Mouse (Mus musculus): ENCODE results near the gene Gamt. TPM values are rescaled to one million over a fixed set of nuclear protein-coding genes. Genes with fewer than 3 reads are reported as not detected.
"Not testable (repeated sequence)": the region's sequence is repeated elsewhere in the genome, so short reads cannot be mapped to it uniquely, and the experiment has no call there.

The Gamt gene
- polyA plus RNA-seq, 1 experiment from 2014 or later: 30.7 TPM

DNA sequence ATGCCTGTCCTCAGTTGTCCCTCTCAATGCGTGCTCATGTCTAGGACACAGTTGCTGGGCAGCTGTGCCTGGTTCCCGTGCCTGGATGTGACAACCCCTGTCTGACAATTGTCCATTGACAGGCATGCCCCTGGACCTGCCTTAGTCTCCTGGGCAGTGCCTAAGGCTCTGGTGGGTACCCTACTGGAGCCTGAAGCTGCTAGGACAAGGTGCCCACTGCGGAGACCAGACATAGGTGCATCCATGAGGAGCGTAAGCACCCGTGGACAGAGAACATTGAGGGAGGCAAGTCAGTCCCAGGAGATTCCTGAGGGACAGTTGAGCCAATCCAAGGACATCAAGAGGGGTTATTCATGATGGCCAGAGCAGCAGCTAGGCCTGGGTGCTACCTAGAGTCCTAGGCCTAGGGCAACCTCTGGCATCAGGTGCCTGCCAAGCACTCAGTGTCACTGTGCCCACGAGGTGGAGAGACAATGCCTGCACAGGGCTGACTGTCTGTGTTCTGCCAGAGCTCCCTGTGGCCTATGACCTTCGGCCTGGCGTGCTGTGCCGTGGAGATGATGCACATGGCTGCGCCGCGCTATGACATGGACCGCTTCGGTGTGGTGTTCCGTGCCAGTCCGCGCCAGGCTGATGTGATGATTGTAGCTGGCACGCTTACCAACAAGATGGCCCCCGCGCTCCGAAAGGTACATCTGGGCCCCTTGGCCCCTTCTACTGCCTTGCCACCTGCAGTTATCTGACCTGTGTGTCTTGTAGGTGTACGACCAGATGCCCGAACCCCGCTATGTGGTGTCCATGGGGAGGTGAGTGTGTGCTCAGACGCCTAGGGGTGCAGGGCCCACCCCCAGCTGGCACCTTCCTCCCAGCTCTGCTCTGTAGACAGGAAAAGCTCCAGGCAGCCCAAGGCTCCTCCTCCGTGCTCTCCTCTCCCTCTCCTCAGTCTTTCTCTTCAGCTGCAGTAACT, 6.2 kb downstream of the Gamt start:
- 95% methylated on average over 26 of the region's 26 CpGs for WGBS
- no peak overlapping the region for H3K27ac ChIP-seq
- ATAC-seq (ENCODE audit: insufficient number of reproducible peaks, insufficient read depth, low FRiP score, low TSS enrichment, low read depth): no peak
- no peak overlapping the region for H3K4me3 ChIP-seq (replicated peaks)
- H3K9ac ChIP-seq (replicated peaks): no peak overlapping the region
- peaks cover 64% of the 10 kb centered on the region for H3K36me3 ChIP-seq
- no peak overlapping the region for H3K4me2 ChIP-seq
- H3K4me1 ChIP-seq (replicated peaks): peaks cover 16% of the 10 kb centered on the region
- H3K9me3 ChIP-seq: no peaks in the 10 kb centered on the region
- H3K27me3 ChIP-seq: no peaks in the 10 kb centered on the region

GRCm38 (mm10) chr10:80253551-80253950, 7.3 kb downstream of the Gamt start:
- H3K36me3 ChIP-seq: peaks cover 56% of the 10 kb centered on the region
- no peak overlapping the region for H3K9ac ChIP-seq (replicated peaks)
- no peak overlapping the region for H3K4me2 ChIP-seq
- H3K4me1 ChIP-seq (replicated peaks): peaks cover 10% of the 10 kb centered on the region; the same call in 1 of the 2 replicates
- 88% methylated on average over 6 of the region's 6 CpGs for WGBS
- no peaks in the 10 kb centered on the region for H3K9me3 ChIP-seq
- 0 out of 2 replicates have a peak overlapping the region, but pooled peaks have one; percentile 2 for H3K4me3 ChIP-seq (replicated peaks)
- H3K27ac ChIP-seq: no peak overlapping the region
- ATAC-seq (ENCODE audit: insufficient number of reproducible peaks, insufficient read depth, low FRiP score, low TSS enrichment, low read depth): no peak
- H3K27me3 ChIP-seq: no peaks in the 10 kb centered on the region

DNA sequence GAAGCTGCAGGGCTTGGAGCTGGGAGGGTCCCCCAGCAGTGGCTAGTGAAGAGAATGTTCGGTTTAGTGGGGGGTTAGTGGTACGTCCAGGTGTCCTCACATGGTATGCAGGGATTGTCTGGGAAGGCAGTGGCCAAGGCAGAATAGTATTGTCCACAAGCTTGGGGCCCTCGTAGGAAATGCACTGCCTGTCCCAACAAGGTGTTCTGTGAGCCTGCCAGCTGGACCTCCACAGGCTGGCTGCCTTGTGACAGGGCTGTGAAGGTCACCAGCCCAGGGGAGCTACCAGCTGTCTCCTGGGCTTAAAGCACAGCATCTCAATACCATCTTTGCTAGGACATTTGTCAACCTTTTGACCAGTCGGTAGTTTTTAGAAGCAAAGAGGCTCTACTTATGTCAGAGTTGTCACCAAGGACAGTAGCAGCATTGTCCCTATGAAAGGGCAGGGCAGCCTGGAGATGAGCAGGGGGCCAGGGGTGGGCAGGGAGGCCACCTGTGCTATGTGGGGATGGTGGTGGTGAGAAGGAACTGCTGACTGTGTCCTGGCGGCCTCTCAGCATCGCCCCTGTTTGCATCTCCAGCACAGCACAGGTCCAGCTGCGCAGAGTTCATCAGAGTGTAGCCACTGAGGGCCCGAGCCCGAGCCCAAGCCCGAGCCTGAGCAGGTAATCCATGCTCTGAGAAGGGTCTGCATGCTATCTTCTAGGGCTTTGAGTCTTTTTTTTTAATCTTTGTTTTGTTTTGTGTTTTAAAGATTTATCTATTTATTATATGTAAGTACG, 8.1 kb downstream of the Gamt start:
- no peaks in the 10 kb centered on the region for H3K9me3 ChIP-seq
- H3K4me3 ChIP-seq (replicated peaks): no peak overlapping the region
- H3K36me3 ChIP-seq: peaks cover 48% of the 10 kb centered on the region
- peaks cover 10% of the 10 kb centered on the region; the same call in 1 of the 2 replicates for H3K4me1 ChIP-seq (replicated peaks)
- H3K9ac ChIP-seq (replicated peaks): no peak overlapping the region
- WGBS: 93% methylated on average over 11 of the region's 11 CpGs
- no peak overlapping the region for H3K27ac ChIP-seq
- H3K4me2 ChIP-seq: no peak overlapping the region
- no peak for ATAC-seq (ENCODE audit: insufficient number of reproducible peaks, insufficient read depth, low FRiP score, low TSS enrichment, low read depth)
- no peaks in the 10 kb centered on the region for H3K27me3 ChIP-seq

DNA sequence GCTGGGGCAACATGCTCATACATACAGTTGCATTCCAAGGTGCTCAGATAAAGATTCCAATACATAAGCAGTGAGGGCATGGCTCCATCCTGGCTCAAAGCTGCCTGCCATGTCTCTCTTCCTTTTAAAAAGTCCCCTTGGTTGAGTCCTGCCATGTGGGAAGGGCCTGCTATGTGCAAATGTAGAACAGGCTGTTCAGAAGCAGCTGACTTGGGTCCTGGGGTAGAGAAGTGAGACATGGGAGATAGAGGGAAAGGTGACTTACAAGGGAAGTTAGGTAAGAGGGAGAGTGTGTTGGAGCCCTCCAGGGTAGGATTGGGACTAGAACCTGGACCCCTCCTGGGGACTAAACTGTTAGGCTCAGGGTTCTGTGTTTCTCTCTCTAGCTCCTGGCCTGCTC, 8.8 kb downstream of the Gamt start:
- peaks cover 43% of the 10 kb centered on the region for H3K36me3 ChIP-seq
- no peak for ATAC-seq (ENCODE audit: insufficient number of reproducible peaks, insufficient read depth, low FRiP score, low TSS enrichment, low read depth)

DNA sequence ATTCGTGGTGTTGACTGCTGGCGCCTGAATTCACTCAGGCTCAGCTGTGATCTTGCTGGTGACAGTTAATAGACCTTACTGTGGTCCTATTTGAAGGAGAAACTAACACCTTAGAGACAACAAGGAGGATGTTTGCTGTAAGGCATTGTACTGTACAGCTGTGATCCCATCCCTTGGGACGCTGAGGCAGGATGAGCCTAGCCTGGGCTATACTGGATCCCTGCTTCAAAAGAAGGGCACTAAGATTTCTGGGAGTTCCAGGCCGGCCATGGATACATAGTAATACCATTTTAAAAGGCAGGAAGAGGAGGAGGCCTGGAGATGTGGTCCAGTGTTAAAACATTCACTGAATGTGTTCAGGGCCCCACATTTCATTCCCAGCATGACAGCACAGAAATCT, 10.2 kb downstream of the Gamt start:
- H3K9me3 ChIP-seq: no peaks in the 10 kb centered on the region
- H3K4me1 ChIP-seq (replicated peaks): peaks cover 10% of the 10 kb centered on the region; the same call in 1 of the 2 replicates
- WGBS: 83% methylated on average over 4 of the region's 4 CpGs
- no peak overlapping the region for H3K9ac ChIP-seq (replicated peaks)
- peak overlapping the region; percentile 80 for H3K4me2 ChIP-seq
- H3K36me3 ChIP-seq: peaks cover 29% of the 10 kb centered on the region
- no peak for ATAC-seq (ENCODE audit: insufficient number of reproducible peaks, insufficient read depth, low FRiP score, low TSS enrichment, low read depth)
- H3K27me3 ChIP-seq: no peaks in the 10 kb centered on the region
- H3K27ac ChIP-seq: no peak overlapping the region
- peak overlapping the region; percentile 80 for H3K4me3 ChIP-seq (replicated peaks)

More for the DNA sequence above, 8.8 kb downstream of the Gamt start:
- no peak overlapping the region for H3K9ac ChIP-seq (replicated peaks)
- peaks cover 10% of the 10 kb centered on the region; the same call in 1 of the 2 replicates for H3K4me1 ChIP-seq (replicated peaks)
- H3K4me2 ChIP-seq: no peak overlapping the region
- no peak overlapping the region for H3K27ac ChIP-seq
- no peaks in the 10 kb centered on the region for H3K9me3 ChIP-seq
- no peaks in the 10 kb centered on the region for H3K27me3 ChIP-seq
- no peak overlapping the region for H3K4me3 ChIP-seq (replicated peaks)

GRCm38 (mm10) chr10:80250059-80250458, 10.8 kb downstream of the Gamt start:
- ATAC-seq (ENCODE audit: insufficient number of reproducible peaks, insufficient read depth, low FRiP score, low TSS enrichment, low read depth): no peak
- peaks cover 23% of the 10 kb centered on the region for H3K36me3 ChIP-seq
- WGBS: 39% methylated on average over 2 of the region's 2 CpGs
- H3K27ac ChIP-seq: peak overlapping the region; percentile 89; the same call in 1 of the 2 replicates
- H3K4me1 ChIP-seq (replicated peaks): peaks cover 15% of the 10 kb centered on the region; the same call in 1 of the 2 replicates
- peak overlapping the region; percentile 80 for H3K9ac ChIP-seq (replicated peaks)
- no peaks in the 10 kb centered on the region for H3K27me3 ChIP-seq
- H3K9me3 ChIP-seq: no peaks in the 10 kb centered on the region
- peak overlapping the region; percentile 80 for H3K4me3 ChIP-seq (replicated peaks)
- peak overlapping the region; percentile 80 for H3K4me2 ChIP-seq

- Histone ChIP-seq H3K9ac (replicated peaks) (peak within 1 kb of the TSS; percentile 80), H3K27me3 (no peaks in the 10 kb centered on the region), H3K9me3 (no peaks in the 10 kb centered on the region), H3K36me3 (peaks cover 21% of the 10 kb centered on the region), H3K4me2 (peak within 1 kb of the TSS; percentile 80), H3K4me1 (replicated peaks) (peaks cover 15% of the 10 kb centered on the region; the same call in 1 of the 2 replicates), H3K27ac (peak within 1 kb of the TSS; percentile 89), H3K4me3 (replicated peaks) (peak within 1 kb of the TSS; percentile 80)
- ATAC-seq (ENCODE audit: insufficient number of reproducible peaks, insufficient read depth, low FRiP score, low TSS enrichment, low read depth): peak; percentile 86
- WGBS: under 1% methylated on average over 53 of the region's 53 CpGs
Observed at GRCm38 (mm10) chr10:80248971-80249640, 11.7 kb downstream of the Gamt start, which contains the start of gene Ndufs7. Gene Ndufs7 (plus strand): TSS chr10:80249121.

DNA sequence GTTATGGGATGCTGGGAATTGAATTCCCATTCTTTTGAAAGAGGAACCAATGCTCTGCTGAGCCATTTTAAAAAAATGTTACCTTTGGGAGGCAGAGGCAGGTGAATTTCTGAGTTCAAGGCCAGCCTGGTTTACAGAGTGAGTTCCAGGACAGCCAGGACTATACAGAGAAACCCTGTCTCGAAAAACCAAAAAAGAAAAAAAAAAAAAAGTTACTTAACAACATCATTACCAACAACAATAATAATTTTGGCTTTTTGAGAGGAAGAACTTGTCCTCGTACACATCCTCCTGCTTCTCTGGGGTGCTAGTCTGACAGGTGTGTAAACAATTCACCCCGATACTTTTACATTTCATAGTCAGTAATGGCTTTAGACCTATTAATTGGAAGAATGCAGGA, 12.4 kb downstream of the Gamt start:
- H3K9ac ChIP-seq (replicated peaks); H3K27ac ChIP-seq: not testable (repeated sequence)

DNA sequence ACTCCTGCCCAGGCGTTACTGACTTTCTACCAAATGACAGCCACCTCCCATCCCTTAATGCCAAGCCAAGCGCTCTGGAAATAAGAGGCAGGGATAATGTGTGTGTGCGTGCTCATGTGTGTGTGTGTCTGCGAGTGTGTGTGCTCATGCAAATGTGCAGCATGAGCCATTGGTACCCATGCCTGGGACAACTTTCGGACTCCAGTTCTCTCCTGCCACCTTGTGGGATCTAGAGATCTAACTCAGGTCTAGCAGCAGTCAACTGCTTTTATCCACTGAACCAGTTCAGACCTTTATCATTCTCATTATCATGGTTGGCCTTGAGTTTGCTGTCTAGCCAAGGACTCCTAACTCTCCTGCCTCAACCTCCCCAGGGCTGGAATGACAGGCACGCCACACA, 13.0 kb downstream of the Gamt start:
- Histone ChIP-seq H3K4me2 (no peak overlapping the region), H3K4me3 (replicated peaks) (no peak overlapping the region), H3K9me3 (no peaks in the 10 kb centered on the region), H3K9ac (replicated peaks) (no peak overlapping the region), H3K27me3 (no peaks in the 10 kb centered on the region), H3K4me1 (replicated peaks) (peaks cover 15% of the 10 kb centered on the region; the same call in 1 of the 2 replicates), H3K27ac (no peak overlapping the region), H3K36me3 (peaks cover 22% of the 10 kb centered on the region)
- 57% methylated on average over 6 of the region's 6 CpGs for WGBS
- ATAC-seq (ENCODE audit: insufficient number of reproducible peaks, insufficient read depth, low FRiP score, low TSS enrichment, low read depth): no peak

More for the DNA sequence above, 12.4 kb downstream of the Gamt start:
- Histone ChIP-seq H3K36me3 (peaks cover 21% of the 10 kb centered on the region), H3K4me2 (peak overlapping the region; percentile 80), H3K4me1 (replicated peaks) (peaks cover 15% of the 10 kb centered on the region; the same call in 1 of the 2 replicates), H3K4me3 (replicated peaks) (peak overlapping the region; percentile 80)
- 47% methylated on average over 3 of the region's 3 CpGs for WGBS
- not testable (repeated sequence) for H3K9me3 ChIP-seq; H3K27me3 ChIP-seq; ATAC-seq (ENCODE audit: insufficient number of reproducible peaks, insufficient read depth, low FRiP score, low TSS enrichment, low read depth)

DNA sequence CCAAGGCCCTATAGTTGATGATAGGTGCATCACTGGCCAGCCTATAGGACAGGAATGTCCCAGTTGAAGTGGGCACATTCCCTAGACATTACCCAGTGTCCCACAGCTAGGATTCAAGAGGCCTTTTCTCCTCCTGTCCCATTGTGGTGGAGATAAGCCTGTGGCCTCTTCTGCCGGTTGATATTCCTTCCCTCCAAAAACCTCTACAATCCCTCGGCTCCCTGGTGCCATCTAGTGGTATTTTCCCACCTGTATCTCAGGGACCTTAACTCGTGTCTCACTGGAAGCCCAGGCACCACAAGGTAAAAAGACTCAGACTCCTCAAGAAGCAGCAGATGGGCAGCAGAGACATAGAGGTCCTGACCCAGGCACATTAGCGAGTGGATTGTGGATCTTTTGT, 15.2 kb downstream of the Gamt start:
- whole genome bisulfite sequencing: 1% methylated on average over 4 of the region's 4 CpGs
- no peak overlapping the region for H3K4me3 ChIP-seq (replicated peaks)
- no peak overlapping the region for H3K27ac ChIP-seq
- no peaks in the 10 kb centered on the region for H3K27me3 ChIP-seq
- ATAC-seq (ENCODE audit: insufficient number of reproducible peaks, insufficient read depth, low FRiP score, low TSS enrichment, low read depth): no peak
- no peak overlapping the region for H3K4me2 ChIP-seq
- 0 out of 2 replicates have a peak overlapping the region, but pooled peaks have one; percentile 4 for H3K9ac ChIP-seq (replicated peaks)
- H3K36me3 ChIP-seq: peaks cover 43% of the 10 kb centered on the region
- H3K4me1 ChIP-seq (replicated peaks): peaks cover 15% of the 10 kb centered on the region; the same call in 1 of the 2 replicates
- no peaks in the 10 kb centered on the region for H3K9me3 ChIP-seq
